Mouse (Mus musculus): ENCODE data around the gene Chpf2.

Chpf2 gene

DNA sequence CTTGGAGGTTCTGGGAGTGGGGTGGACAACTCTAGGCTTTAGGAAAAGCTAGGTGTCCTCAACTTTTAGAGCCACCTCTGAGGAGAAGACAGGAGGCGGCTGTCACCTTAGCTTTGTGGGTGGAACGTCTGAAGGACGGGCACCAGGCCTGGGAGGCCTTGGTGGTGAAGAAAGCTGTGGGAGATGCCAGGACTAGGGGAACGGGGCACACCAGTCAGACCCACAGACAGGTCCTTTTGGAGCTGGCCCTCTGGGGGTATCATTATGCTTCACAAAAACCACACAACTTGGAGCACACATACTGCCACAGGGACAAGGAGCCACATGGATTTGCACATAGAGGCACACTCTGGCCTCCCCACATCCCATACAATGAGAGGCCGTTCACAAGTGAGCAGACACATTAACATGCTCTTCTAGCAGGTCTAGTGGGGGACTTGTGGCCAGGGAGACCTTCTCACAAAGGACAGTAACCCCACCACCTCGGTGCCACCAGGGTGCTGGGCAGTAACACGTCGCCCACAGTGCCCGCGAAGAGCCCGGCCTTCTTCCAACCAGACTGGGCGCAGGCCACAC lies 17.6 kb downstream of the Chpf2 start:
- DNase-seq (ENCODE audit: extremely low read depth, low read depth, low spot score): no peak

DNA sequence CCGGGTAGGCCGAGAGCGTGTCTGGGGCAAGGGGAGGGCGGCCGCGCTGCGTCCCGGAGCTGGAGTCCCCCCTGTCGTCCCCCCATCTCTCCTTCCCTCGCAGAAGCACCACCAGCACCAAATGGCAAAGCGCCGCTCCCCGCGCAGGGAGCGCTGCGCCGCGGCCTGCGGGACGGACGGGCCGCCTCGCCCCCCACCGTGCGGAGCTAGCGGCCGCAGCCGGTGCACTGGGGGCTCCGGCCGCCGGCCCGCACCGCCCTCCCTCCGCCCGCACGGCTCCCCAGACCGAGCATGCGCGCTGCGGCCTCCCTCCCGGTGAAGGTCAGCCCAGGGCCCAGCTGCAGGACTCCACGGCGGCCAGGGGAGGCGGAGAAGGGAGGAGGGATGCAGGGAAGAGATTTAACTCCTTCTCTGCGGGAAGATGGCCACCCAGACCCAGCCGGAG lies 18.1 kb downstream of the Chpf2 start:
- DNase-seq (ENCODE audit: extremely low read depth, low read depth, low spot score): no peak

DNA sequence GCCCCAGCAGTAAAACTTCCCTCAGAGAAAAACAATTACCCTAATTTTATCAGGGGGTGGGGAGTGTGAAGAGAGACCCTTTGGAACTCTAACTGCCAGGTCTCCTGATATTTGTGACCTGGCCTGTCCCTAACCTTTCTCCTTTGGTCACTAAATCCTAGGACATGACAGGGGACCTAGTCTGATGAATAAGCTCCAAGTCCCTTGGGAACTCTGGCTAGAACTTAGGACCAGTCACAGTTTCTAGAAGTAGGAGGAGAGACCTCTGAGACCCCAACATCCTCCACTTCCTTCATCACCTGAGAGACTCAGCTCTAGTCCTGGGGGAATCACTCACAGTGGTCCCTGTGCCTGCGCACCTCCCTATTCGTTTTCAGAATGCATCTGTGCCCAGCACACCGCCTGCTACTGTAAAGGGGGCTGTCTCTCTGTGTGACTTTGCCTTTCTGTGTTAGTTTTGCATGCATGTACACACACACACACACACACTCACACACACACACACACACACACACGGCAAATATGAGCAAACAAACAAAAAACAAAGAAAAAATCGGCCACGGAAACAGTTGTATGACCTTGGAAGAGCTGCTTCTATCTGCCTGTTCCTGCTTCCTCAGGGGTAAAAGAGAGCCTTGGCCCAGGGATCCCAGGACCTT lies 18.9 kb downstream of the Chpf2 start:
- no peak for DNase-seq (ENCODE audit: extremely low read depth, low read depth, low spot score)

DNA sequence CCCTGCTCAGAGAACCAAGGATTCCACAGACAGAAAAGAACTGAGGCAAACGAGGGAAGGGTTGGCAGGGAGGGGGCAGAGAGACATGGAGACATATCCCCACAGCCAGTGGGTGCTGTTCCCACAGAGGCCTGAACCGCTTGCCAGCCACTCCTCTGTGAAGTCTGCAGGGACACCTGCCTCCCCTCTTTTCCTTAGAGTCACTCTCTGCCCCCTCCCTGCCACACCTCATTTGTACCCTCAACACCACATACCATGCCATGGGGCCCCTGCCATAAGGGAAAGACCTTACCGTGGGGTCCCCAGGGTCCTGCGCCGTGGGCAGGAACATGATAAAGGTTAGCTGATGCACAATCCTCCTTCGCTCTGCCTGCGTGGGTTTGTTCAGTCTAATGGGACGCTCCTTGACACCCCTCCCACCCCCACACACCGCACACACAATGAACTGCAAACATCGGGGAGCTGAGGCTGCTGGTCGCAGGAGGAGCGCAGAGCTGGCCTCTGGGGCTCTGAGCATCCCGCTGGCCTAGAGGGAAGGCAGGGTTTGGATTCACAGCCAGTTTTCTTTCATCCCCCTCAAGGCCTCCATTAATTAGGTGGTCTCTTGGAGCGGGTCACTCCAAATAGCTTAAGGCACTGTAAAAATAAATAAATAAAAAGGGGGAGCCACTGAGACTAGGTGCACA lies 19.6 kb downstream of the Chpf2 start:
- DNase-seq (ENCODE audit: extremely low read depth, low read depth, low spot score): no peak

DNA sequence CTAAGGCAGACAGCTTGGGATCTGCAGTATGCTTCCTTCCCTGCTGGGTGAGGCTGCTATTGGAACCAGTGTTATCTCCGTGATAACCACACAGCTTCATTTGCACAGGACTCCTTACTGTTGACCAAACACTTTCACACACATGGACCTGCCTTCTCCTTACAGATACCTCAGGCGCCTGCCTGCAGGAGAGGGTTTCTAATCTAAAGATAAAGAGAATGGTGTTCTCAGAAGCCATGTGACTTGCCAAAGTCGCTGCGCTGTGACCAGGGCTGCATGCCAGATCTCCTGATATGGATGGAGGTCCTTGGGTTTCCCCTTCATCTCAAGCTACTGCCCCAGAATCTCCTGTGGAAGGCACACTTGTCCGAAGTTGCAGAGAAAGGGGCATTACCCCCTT lies 22.8 kb downstream of the Chpf2 start:
- DNase-seq (ENCODE audit: extremely low read depth, low read depth, low spot score): no peak

DNA sequence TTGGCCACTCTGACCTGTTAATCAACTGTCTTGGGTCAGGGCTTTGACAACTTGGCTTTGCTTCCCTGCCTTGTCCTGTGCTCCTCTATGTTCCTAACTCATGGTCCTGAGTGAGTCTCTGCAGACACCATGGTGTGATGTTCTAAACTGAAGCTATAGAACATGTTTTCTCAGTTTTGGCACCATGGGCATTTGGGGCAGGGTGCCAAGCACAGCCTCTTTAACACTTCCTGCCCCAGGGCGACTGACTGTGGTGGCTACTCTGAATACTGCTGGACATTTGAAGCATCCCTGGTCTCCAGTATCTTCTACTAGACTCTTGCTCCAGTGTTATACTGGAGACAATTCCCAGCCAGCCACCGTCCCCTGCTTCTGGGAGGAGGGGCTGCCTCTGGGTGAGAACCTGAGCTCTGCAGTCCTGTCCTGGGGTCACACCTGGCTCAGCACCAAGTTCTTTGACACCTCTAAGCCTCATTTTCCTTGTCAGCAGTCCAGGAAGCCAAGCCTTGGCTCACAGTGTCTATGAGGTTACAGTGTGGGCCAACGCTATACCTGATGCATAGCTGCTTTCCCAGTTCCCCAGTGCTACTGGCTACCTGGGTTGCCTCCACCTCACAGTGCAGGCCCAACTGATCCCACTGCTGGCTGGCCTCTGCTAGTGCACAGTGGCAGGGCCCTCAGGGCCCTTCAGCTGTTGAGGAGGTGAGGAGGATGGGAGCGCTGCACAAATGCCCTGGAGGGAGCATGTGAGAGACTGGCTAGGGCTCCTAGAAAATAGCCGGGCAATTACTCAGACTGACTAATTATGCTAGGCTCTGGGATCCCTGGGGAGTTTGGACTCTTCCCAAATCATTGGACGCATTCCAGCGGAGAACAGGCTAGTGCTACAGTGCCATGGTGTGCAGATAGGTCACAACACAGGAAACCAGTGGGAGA lies 25.1 kb downstream of the Chpf2 start:
- DNase-seq (ENCODE audit: extremely low read depth, low read depth, low spot score): peak; percentile 23

DNA sequence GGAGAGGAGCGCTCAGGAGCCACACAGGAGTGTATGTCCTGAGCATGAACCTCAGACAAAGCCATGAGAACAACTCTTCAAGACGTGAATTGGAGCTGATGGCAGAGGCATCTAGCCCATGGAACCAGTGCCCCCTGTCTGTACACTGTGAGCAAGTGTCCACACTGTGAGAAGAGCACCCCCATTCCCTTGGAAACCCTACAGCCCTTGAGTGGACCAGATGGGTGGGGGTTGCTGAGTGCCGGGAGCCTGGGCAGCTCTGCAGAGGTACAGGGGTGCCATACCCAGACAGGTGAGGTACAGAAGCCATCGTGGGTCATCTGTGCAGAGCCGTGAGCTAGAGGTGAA lies 25.7 kb downstream of the Chpf2 start:
- no peak for DNase-seq (ENCODE audit: extremely low read depth, low read depth, low spot score)

DNA sequence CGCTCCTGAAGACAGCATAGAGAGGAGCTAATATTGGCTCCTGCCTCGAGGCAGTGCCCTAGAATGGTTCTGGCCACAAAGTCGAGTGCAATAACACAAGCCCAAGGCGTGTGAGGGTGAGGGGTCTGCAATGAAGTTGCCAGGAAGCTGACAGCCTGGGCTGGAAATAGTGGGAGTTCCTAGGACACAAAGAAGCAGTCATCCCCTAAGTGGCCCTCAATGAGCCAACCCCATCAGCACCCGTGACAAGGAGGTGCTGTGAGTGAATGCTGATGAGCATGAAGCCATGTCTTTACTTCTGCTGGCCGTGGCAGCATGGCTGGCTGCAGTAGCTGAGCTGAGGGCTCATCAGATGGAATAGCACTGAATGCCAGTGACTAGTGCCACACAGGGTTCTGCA lies 28.6 kb downstream of the Chpf2 start:
- no peak for DNase-seq (ENCODE audit: extremely low read depth, low read depth, low spot score)

DNA sequence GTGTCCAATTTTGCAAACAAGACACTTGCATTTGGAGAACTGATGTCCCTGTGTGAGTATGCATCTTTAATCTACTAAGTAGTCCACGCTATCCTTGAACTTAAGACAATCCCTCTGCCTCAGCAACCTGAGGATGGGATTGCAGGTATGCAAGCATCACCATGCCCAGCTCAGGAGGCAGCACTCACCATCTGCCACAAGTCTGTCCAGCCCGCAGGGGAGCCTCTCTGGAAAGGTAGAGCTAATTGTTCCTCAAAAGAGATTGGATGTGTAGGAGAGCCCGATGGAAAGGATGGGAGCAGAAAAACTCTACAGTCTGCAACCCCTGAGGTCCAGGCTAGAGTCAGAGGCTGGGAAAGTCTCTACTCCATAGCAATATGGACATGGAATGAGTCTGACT lies 32.4 kb downstream of the Chpf2 start:
- no peak for DNase-seq (ENCODE audit: extremely low read depth, low read depth, low spot score)

DNA sequence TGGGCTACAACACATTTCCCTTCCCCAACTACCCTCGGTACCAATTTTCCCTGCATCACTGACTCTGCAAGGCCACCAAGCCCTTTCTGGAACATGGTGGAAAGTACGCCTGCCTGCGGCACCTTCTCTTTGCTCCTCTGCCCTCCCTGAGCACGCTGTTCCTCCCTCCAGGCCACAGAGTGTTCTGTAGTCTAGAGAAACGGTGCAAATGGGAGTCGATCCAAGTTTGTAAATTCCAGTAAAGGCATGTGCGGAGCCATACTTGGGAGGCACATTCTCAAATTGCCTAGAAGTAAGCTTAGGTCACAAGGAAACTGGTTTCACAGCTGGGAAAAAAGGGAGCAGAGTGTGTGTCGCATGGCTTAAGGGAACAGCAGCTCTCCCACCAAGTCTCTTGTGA lies 33.6 kb downstream of the Chpf2 start:
- peak; percentile 19 for DNase-seq (ENCODE audit: extremely low read depth, low read depth, low spot score)

DNA sequence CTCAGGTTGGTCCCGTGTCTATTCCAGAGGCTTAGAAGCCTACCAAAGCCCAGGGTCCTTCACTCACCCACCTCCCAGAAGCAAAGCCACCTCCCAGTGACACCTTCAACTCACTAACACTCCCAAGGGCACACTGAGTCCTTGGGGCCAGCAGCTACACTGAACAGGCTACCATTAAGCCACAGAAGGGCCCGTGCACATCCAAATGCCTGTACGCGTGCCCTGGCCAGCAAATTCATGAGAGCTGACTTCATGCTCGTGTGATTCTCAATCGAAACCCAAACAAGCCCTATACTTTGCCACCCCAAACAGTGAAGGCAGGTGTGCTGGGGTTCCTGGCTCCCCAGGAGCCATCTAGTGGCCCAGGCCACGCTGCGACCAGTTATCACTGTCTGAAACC lies 34.1 kb downstream of the Chpf2 start:
- DNase-seq (ENCODE audit: extremely low read depth, low read depth, low spot score): no peak

DNA sequence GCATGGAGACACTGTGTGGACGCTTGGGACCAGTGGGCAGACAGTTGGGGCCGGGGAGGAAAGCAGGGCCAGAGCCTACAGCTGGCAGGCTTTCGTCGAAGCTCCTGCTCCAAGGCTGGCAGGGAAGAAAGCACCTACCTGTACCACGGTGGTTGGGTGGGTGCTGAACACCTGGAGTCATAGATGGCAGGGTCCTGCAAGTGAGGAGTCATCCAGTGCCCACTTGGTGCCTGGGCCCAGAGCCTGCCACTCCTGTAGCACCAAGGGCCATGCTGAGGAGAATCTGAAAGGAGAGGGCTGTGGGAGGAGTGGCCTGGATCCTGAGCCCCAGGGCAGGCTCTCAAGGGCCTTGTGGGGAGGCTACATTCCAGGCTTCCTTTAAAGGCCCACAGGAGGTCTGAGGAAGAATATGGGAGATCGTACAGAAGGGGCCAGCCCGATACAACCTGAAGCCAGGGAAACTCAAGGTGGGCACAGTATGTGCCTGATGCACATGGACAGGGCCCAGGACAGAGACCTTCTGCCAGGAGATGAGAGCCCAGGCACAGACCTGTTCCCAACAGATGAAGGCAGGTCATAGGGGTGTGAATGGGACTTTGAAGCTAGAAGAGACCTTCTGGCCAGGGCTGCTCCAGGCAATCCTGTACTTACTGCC lies 36.0 kb downstream of the Chpf2 start:
- no peak for DNase-seq (ENCODE audit: extremely low read depth, low read depth, low spot score)

DNA sequence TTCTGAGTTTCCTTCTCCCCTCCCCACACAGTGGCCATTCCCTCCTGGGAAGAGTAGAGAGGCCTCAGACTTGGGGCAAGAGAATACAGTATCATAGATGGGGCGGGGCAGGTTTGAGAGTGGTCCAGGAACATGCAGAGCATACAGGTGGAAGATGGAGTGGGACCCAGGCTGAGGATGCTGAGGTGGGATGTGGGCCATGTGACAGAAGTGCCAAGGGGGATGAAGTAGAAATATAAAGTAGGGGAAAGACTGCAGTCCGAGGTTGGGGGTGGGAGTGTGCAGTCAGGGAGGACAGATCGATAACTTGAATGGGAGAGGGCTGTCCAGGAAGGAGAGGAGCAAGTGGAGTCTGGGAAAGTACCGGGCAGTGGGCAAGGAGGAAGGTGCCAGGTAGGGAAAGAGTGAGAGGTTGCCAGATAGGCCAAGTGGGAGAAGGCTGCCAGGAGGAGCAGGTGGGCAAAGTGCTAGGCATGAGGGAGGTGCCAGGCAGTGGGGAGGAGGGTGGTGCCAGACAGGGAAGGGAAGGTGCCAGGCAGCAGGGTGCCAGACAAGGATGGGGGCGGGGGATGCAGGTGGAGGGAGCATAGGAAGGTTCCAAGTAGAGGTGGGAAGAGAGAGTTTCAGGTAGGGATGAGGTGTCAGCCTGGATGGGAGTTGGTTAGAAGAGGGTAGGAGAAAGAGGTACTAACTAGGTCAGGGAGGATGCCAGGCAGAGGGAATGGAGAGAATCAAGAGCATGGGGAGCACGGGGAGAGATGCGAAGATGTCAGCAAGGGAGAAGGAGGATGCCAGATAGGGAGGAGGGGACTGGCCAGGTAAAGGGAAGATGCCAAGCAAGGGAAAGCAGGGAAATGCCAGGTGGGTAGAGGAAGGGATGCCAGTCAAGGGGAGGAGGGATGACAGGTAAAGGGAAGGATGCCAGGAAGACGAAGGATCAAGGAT lies 36.8 kb downstream of the Chpf2 start:
- DNase-seq (ENCODE audit: extremely low read depth, low read depth, low spot score): no peak

DNA sequence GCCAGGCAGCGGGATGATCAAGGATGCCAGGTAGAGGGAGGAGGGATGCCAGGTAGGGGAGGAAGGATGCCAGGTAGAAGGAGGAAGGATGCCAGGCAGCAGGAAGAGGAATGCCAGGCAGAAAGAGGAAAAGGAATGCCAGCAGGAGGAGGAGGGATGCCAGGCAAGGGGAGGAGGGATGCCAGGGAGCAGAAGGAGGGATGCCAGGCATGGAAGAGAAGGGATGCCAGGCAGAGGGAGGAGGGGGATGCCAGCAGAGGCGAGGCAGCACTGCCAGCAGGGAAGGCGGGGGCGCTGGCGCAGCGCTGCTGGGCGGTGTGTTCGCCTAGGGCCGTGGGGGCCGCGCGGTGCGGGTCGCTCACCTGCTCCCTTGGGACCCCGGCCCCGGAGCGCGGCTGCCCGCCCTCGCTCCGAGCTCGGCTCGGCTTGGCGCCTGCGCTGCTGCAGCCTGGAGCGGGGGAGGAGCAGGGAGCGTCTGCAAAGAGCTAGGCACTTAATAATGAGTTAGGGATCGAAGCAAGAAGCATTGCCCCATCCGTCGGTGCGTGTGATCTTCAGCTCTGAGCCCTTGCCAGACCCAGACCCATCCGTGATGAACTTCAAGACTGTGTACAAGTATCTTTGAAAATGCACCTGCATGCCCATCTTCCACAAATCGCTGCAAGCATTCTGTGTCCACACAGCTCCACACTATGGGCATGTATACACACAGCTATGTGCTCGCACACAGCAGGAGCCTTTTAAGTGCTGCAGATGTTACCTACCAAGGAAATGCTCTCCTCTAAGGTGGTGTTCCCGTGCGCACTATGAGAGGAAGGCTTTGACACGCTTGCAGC lies 37.7 kb downstream of the Chpf2 start, which contains the start of gene Smarcd3:
Gene Smarcd3, minus strand, starts transcription at position 426 of the 836 bp plus-strand sequence.
- no peak for DNase-seq (ENCODE audit: extremely low read depth, low read depth, low spot score)

DNA sequence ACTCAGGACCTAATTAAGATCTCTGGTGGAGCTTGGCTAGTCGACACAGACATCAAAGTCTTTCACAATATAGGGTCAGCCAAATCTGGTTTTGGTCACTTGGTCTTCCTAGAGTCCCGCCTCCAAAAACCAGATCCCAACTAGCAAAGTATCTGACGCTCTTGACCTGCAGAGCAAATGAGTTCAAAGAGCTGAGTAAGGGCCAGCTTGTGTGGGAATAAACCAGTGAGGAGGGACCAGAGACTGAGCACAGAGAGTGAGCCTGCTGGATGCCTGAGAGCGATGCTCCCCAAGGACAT lies 38.2 kb downstream of the Chpf2 start:
- no peak for DNase-seq (ENCODE audit: extremely low read depth, low read depth, low spot score)

DNA sequence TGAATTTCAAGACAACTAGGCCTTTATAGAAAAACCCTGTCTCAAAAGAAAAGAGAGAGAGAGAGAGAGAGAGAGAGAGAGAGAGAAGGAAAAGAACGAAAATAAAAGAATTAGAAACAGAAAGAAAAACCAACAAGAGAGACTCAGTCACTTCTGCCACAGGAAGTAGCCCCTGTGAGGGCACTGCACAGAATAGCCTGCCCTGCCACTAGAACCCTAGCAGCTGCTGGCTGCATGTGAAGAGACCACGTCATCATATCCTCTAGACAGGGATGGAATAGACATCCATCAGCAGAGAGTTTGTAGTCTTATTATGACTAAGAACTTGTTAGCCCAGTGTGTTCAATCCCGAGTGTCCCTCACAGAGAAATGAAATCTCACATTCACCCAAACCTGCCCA lies 43.2 kb downstream of the Chpf2 start:
- DNase-seq (ENCODE audit: extremely low read depth, low read depth, low spot score): no peak

DNA sequence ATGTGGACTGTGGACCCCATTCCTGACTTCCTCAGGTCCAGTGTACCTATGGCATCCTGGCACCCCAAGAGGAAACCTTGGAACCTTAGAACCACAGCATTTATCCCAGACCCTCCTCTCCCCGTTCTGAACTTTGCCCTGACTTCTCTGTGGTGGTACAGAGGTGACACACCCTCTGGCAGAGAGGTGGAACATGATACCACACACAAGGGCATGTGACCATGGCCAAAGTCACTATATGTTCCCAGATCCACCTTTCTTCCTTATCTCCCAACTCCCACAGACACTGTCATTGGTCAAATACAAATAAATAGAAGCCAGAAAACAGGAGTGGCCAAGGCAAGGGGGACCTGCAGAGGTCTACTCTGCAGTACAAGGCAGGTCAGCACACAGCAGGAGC lies 48.6 kb downstream of the Chpf2 start:
- no peak for DNase-seq (ENCODE audit: extremely low read depth, low read depth, low spot score)

DNA sequence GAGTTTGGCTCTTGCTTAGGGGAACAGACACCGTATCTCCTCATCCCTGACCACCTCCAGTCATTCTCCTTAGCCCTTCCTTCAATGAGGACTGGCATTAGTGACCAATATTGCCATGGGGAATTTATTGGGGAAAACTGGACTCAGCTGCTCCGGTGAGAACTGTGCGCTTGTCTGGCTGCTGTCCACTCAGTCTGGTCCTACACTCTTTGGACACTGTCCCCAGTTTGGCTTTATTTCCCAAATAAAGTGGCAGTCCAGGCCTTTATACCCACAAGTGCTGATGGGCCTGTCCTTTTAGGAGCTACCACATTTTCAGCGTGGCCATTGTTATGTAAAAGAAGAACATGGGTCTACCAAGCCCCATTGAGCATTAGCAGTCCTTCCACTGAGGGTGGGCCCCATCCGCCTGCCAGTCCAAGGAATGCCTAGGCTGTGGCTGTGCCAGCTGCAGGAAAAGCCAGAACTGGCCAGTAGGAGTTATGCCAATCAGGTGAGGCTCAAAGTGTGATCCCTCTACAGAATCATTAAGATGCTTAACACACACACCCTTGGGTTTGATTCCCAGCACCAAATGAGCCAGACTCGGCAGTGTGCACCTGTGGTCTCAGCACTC lies 49.1 kb downstream of the Chpf2 start:
- DNase-seq (ENCODE audit: extremely low read depth, low read depth, low spot score): no peak

DNA sequence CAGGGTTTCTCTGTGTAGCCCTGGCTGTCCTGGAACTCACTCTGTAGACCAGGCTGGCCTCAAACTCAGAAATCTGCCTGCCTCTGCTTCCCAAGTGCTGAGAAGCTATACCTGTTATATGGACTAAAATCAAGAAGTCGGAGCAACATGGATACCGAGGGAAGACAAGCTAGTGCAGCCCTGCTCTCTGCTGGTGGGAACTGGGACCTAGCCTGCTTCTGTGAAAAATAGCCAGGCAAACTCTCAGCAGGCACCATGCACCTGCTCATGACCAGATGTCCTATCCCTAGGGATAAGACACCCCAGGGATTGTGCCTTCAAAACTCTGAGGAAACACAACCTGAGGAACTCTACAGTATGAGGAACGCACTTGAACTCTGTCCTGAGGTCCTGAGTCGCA lies 50.4 kb downstream of the Chpf2 start:
- no peak for DNase-seq (ENCODE audit: extremely low read depth, low read depth, low spot score)
